Mouse (Mus musculus) ES-E14 (cell line): ENCODE results near the gene Rnf43. TPM values are rescaled to one million over a fixed set of nuclear protein-coding genes. Genes with fewer than 3 reads are reported as not detected.

Experiments
- DNase-seq: peaks from one replicate; pipeline ENCODE4 v3.0.0-alpha.2; 2013; ENCODE audit warnings: low read depth, low spot score
- H3K27ac ChIP-seq: 2 replicates; pipeline ENCODE4 v1.5.1; 2012; ENCODE audit warnings: low read depth, mild to moderate bottlenecking, low read length, moderate library complexity, mixed read lengths; ENCODE audit not compliant: poor library complexity, insufficient read depth, severe bottlenecking
- H3K36me3 ChIP-seq: 2 replicates; pipeline ENCODE4 v1.6.1; 2012; ENCODE audit warnings: mild to moderate bottlenecking, low read length, moderate library complexity, mixed read lengths; ENCODE audit not compliant: control insufficient read depth, poor library complexity, insufficient read depth, severe bottlenecking
- H3K4me1 ChIP-seq, 2 experiments: fragments of 150-350 bp in 1 of 2; sonication (generic) in 1 of 2; 2 replicates each; pipeline ENCODE4 v1.6.1; 2012; ENCODE audit warnings: low read length in 2 of 2, mild to moderate bottlenecking in 1 of 2, mixed read lengths in 1 of 2; ENCODE audit not compliant: control insufficient read depth in 2 of 2, insufficient read depth in 2 of 2, poor library complexity in 1 of 2
- H3K4me3 ChIP-seq, 2 experiments: fragments of 150-350 bp in 1 of 2; sonication (generic) in 1 of 2; 2 replicates each; pipeline ENCODE4 v1.5.1; 2012; ENCODE audit warnings: low read length in 2 of 2, low read depth in 1 of 2, mild to moderate bottlenecking in 1 of 2, mixed read lengths in 1 of 2; ENCODE audit not compliant: insufficient read depth in 1 of 2, poor library complexity in 1 of 2, severe bottlenecking in 1 of 2
- H3K9ac ChIP-seq: 2 replicates; pipeline ENCODE4 v1.6.1; 2012; ENCODE audit warnings: low read depth, mild to moderate bottlenecking, low read length, mixed read lengths; ENCODE audit not compliant: poor library complexity, insufficient read depth, severe bottlenecking
- H3K9me3 ChIP-seq: fragments of 150-350 bp; sonication (generic); 2 replicates; pipeline ENCODE4 v1.6.1; 2012; ENCODE audit warnings: low read depth, mild to moderate bottlenecking, low read length; ENCODE audit not compliant: control insufficient read depth, insufficient read depth
- CHD2 ChIP-seq: IDR thresholded peaks from 2 replicates; pipeline ENCODE4 v1.6.1; 2014; ENCODE audit warnings: mild to moderate bottlenecking, low read depth, low read length, inconsistent platforms
- HCFC1 ChIP-seq: IDR thresholded peaks from 2 replicates; pipeline ENCODE4 v1.6.1; 2012; ENCODE audit warnings: low read length, inconsistent platforms, borderline replicate concordance; ENCODE audit not compliant: insufficient read depth
- MAFK ChIP-seq: IDR thresholded peaks from 2 replicates; pipeline ENCODE4 v1.6.1; 2014; ENCODE audit warnings: mild to moderate bottlenecking, low read depth, low read length, inconsistent platforms; ENCODE audit not compliant: insufficient read depth
- ZC3H11A ChIP-seq: IDR thresholded peaks from 2 replicates; pipeline ENCODE4 v1.6.1; 2012; ENCODE audit warnings: low read depth, mild to moderate bottlenecking, inconsistent platforms, low read length, borderline replicate concordance
- ZNF384 ChIP-seq: IDR thresholded peaks from 2 replicates; pipeline ENCODE4 v1.6.1; 2012; ENCODE audit warnings: low read depth, low read length, inconsistent platforms
- in situ Hi-C, 2 experiments: fragments of 600-800 bp; cut with MboI; formaldehyde crosslinking; loops; one replicate each; pipeline ENCODE4 v1.15.1; 2025; ENCODE audit warnings: low sequenced_read_pairs in 2 of 2, inconsistent platforms in 1 of 2; ENCODE audit not compliant: unreplicated experiment in 2 of 2
- total RNA-seq: library from RNA; depleted of rRNA; stranded (reverse); fragments of 300-350 nt; gene quantifications from 2 replicates; pipeline ENCODE4 v1.2.3, GENCODE M21; 2012

Rnf43 gene
- total RNA-seq, 1 experiment = 1.2 TPM

DNA sequence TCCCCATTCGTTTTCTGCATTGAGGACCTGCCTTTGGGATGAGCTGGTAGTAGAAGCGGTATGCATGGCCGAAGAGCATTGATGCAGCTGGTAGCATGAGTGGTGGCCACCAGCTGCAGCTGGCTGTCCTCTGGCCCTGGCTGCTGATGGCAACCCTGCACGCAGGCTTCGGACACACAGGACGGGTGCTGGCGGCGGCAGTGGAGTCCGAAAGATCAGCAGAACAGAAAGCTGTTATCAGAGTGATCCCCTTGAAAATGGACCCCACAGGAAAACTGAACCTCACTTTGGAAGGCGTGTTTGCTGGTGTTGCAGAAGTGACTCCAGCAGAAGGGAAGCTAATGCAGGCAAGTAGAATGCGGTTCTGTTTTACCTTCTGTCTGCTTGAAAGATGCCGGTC lies 2.0 kb downstream of the Rnf43 start:
- Histone ChIP-seq H3K9ac (no peak overlapping the region), H3K36me3 (no peaks in the 10 kb centered on the region), H3K4me3 (no peak overlapping the region), H3K9me3 (no peaks in the 10 kb centered on the region), H3K4me1 (no peaks in the 10 kb centered on the region), H3K27ac (no peak overlapping the region)
- no peak for TF ChIP-seq HCFC1
- TF ChIP-seq CHD2 = no peak
- no peak for TF ChIP-seq MAFK
- no peak for TF ChIP-seq ZC3H11A
- no peak for TF ChIP-seq ZNF384
- in situ Hi-C loops = no loop called here
- DNase-seq = no peak

DNA sequence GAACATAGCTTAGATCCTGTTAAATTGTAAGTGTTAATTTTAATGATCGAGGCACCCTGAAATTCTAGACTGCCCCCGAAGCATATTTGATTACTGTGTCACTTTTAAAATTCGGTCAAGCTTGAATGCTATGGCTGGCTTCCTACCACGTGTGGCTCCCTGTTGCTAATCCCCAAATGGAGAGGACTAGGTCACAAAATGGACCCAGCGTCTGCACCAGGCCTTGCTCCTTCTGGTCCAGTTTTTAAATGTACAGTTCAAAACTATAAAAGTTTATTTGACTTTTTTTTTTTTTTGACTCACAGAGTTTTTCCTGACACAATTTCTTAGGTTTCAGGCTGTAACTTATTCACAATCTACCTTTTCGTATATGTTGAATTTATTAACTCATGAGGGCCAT lies 2.7 kb downstream of the Rnf43 start:
- no peaks in the 10 kb centered on the region for H3K36me3 ChIP-seq
- no peak overlapping the region for H3K9ac ChIP-seq
- in situ Hi-C loops = loop anchor here in 1 of 2 experiments (5.0 kb wide), 1 partner anchor 52 kb away; no protein-coding TSS in a partner anchor

DNA sequence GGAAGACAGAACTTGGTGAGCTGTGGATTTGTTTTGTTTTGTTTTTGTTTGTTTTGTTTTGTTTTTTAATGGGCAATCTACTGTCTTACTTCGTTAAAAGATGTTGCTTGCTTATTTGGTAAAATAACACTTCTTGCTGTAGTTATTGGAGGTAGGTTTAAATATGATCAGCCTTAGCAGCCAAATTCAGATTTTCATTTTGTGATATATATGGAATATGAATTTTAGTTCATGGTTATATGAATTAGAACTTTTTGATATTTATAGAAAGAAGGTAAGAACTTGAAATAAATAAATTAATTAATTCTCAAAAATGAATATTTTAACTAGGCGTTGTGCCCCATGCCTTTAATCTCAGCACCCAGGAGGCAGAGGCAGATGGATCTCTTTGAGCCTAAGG lies 3.1 kb downstream of the Rnf43 start:
- Histone ChIP-seq H3K27ac (no peak overlapping the region), H3K9me3 (no peaks in the 10 kb centered on the region), H3K4me3 (no peak overlapping the region), H3K9ac (no peak overlapping the region), H3K36me3 (no peaks in the 10 kb centered on the region), H3K4me1 (no peaks in the 10 kb centered on the region)
- no peak for DNase-seq
- TF ChIP-seq ZC3H11A (no peak), MAFK (no peak)
- in situ Hi-C loops = loop anchor here in 1 of 2 experiments (5.0 kb wide), 1 partner anchor 52 kb away; no protein-coding TSS in a partner anchor

More for the DNA sequence above, 2.7 kb downstream of the Rnf43 start:
- TF ChIP-seq HCFC1 = no peak
- TF ChIP-seq ZNF384 = no peak
- no peak for TF ChIP-seq ZC3H11A
- no peak for TF ChIP-seq CHD2
- no peak for TF ChIP-seq MAFK
- Histone ChIP-seq H3K9me3 (no peaks in the 10 kb centered on the region), H3K4me3 (no peak overlapping the region), H3K27ac (no peak overlapping the region), H3K4me1 (no peaks in the 10 kb centered on the region)
- no peak for DNase-seq

DNA sequence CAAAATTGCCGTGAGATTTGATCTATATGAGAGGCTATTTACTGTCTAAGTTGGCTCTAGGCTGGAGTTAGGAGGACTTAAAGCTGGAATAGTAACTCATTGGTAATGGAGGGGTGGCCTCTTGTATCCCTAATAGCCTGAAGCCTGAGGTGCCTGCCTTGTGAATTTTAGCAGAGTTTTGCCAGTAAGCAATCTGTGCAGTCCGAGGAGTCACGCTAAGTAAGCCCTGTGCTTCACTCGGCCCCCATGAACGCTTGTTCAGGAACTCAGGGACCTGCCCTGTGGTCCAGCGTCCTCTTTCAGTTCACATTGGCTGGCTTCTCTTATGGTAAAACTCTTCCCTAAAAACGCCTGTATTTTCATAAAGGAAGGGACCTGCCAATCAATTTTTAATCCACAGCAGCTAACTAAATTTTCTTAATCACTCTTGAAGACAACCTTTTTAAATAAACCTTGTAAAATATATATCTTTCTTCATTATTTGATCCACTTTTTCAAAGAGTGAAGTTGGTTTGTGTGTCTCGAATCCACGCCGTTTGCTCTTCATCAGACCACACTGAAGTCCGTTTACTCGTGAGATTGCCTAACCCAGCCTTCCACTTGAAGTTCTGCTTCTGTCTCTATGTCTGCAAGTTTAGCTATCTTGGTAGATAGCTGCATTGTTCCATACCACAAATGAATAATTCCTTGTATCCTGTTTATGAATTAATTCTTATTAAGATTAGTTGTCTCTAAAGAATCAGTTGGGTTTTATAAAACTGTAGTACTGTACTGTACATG lies 3.9 kb downstream of the Rnf43 start:
- Histone ChIP-seq H3K9me3 (no peaks in the 10 kb centered on the region), H3K4me1 (no peaks in the 10 kb centered on the region), H3K27ac (no peak overlapping the region), H3K4me3 (no peak overlapping the region), H3K9ac (no peak overlapping the region), H3K36me3 (no peaks in the 10 kb centered on the region)
- TF ChIP-seq ZNF384 (no peak), MAFK (no peak), ZC3H11A (no peak), HCFC1 (no peak), CHD2 (no peak)
- in situ Hi-C loops = loop anchor here in 1 of 2 experiments (5.0 kb wide), 1 partner anchor 51 kb away; no protein-coding TSS in a partner anchor
- DNase-seq = no peak
